Mouse (Mus musculus): ENCODE measurements around the gene Il1rl2. TPM values are rescaled to one million over a fixed set of nuclear protein-coding genes. Genes with fewer than 3 reads are reported as not detected.

Il1rl2 gene
- polyA plus RNA-seq, 1 experiment from 2014 or later, result 0.99 TPM

DNA sequence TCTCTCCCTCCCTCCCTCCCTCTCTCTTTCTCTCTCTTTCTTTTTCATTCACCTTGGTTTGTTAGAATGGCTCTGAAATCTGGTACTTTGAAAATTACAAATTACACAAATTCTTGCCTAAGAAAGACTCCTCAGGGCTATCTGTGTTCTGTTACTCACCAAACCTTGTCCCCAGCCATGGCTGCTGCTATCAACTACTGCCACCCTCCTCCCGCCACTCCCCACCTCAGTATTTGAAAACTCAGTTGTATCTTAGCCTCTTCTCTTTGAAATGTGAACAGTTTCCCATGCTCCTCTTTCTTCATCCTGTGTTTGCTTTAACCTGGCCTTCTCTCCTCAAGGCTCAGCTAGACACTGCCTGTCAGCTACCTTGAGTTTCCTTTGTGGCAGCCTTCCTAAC, 5.1 kb downstream of the Il1rl2 start:
- no peak for DNase-seq (ENCODE audit: low spot score)
- Histone ChIP-seq H3K9ac (ENCODE audit: low read length) (no peak overlapping the region), H3K9me3 (ENCODE audit: control insufficient read depth, low read length) (no peaks in the 10 kb centered on the region), H3K36me3 (ENCODE audit: control insufficient read depth, insufficient read depth, low read length) (no peaks in the 10 kb centered on the region), H3K27ac (ENCODE audit: low read depth, low read length) (no peak overlapping the region), H3K4me1 (replicated peaks; ENCODE audit: control insufficient read depth, insufficient read depth, low read length) (no peaks in the 10 kb centered on the region), H3K4me3 (ENCODE audit: low read depth, low read length) (no peak overlapping the region), H3K4me2 (ENCODE audit: low read depth, low read length, severe bottlenecking) (no peak overlapping the region), H3K27me3 (ENCODE audit: control insufficient read depth, insufficient read depth, low read length) (peaks cover 18% of the 10 kb centered on the region)
- ATAC-seq (replicated peaks; ENCODE audit: low FRiP score), result no peak
- WGBS, result 79% methylated on average over 1 of the region's 1 CpGs

DNA sequence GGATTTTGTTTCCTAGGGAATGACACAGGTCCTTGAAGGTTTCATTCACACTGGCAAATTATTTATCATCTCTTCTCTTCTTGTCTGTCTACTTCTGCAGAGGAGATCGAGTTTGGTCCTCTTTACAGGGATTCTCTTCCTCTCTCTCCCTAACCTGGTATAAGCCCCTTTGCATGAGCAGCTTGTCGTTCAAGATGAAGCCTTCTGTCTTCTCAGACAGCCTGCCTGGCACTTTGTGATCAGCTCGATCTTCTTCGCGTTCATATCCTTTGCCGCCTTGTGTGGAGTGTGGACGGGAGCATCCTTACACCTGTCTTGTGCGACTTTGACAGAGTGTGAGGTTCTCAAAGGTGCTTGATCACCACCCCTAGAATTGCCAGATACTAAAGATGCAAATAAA, 5.8 kb downstream of the Il1rl2 start:
- H3K27ac ChIP-seq (ENCODE audit: low read depth, low read length), result no peak overlapping the region
- no peak overlapping the region for H3K4me2 ChIP-seq (ENCODE audit: low read depth, low read length, severe bottlenecking)
- no peak overlapping the region for H3K4me3 ChIP-seq (ENCODE audit: low read depth, low read length)
- H3K9ac ChIP-seq (ENCODE audit: low read length), result no peak overlapping the region
- H3K4me1 ChIP-seq (replicated peaks; ENCODE audit: control insufficient read depth, insufficient read depth, low read length), result no peaks in the 10 kb centered on the region
- DNase-seq (ENCODE audit: low spot score) (no peak), ATAC-seq (replicated peaks; ENCODE audit: low FRiP score) (no peak)
- no peaks in the 10 kb centered on the region for H3K9me3 ChIP-seq (ENCODE audit: control insufficient read depth, low read length)
- WGBS, result 85% methylated on average over 8 of the region's 8 CpGs
- H3K36me3 ChIP-seq (ENCODE audit: control insufficient read depth, insufficient read depth, low read length), result no peaks in the 10 kb centered on the region
- H3K27me3 ChIP-seq (ENCODE audit: control insufficient read depth, insufficient read depth, low read length), result peaks cover 14% of the 10 kb centered on the region

GRCm38 (mm10) chr1:40339346-40339745, 14.9 kb downstream of the Il1rl2 start:
- Histone ChIP-seq H3K36me3 (ENCODE audit: control insufficient read depth, insufficient read depth, low read length) (no peaks in the 10 kb centered on the region), H3K9me3 (ENCODE audit: control insufficient read depth, low read length) (no peaks in the 10 kb centered on the region), H3K4me2 (ENCODE audit: low read depth, low read length, severe bottlenecking) (no peak overlapping the region), H3K27me3 (ENCODE audit: control insufficient read depth, insufficient read depth, low read length) (no peaks in the 10 kb centered on the region), H3K4me1 (replicated peaks; ENCODE audit: control insufficient read depth, insufficient read depth, low read length) (no peaks in the 10 kb centered on the region), H3K9ac (ENCODE audit: low read length) (no peak overlapping the region), H3K27ac (ENCODE audit: low read depth, low read length) (no peak overlapping the region), H3K4me3 (ENCODE audit: low read depth, low read length) (no peak overlapping the region)
- DNase-seq (ENCODE audit: low spot score) (no peak), ATAC-seq (replicated peaks; ENCODE audit: low FRiP score) (no peak)
- 82% methylated on average over 1 of the region's 1 CpGs for WGBS

DNA sequence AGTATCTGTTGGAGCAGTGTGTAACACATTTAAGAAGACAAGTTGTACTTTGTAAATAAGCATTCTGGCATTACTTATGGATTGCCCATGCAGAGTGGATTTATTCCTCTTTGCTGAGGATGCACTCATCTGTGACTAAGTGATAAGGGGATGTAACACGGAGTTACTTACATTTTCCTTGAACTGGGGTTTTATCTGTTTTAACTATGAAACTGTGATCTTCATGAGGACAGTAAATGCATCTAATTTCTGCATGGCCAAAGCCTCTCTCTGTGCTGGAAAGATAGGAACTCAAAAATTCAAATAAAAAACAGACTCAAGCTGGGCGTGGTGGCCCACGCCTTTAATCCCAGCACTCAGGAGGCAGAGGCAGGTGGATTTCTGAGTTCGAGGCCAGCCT, 15.7 kb downstream of the Il1rl2 start:
- no peak overlapping the region for H3K9ac ChIP-seq (ENCODE audit: low read length)
- H3K4me3 ChIP-seq (ENCODE audit: low read depth, low read length), result no peak overlapping the region
- H3K27me3 ChIP-seq (ENCODE audit: control insufficient read depth, insufficient read depth, low read length), result no peaks in the 10 kb centered on the region
- DNase-seq (ENCODE audit: low spot score) (no peak), ATAC-seq (replicated peaks; ENCODE audit: low FRiP score) (no peak)
- no peaks in the 10 kb centered on the region for H3K36me3 ChIP-seq (ENCODE audit: control insufficient read depth, insufficient read depth, low read length)
- H3K4me2 ChIP-seq (ENCODE audit: low read depth, low read length, severe bottlenecking), result no peak overlapping the region
- 87% methylated on average over 4 of the region's 4 CpGs for WGBS
- no peak overlapping the region for H3K27ac ChIP-seq (ENCODE audit: low read depth, low read length)
- H3K9me3 ChIP-seq (ENCODE audit: control insufficient read depth, low read length), result no peaks in the 10 kb centered on the region
- H3K4me1 ChIP-seq (replicated peaks; ENCODE audit: control insufficient read depth, insufficient read depth, low read length), result no peaks in the 10 kb centered on the region

GRCm38 (mm10) chr1:40352158-40352903, 27.9 kb downstream of the Il1rl2 start:
- Histone ChIP-seq H3K27ac (ENCODE audit: low read depth, low read length) (no peak overlapping the region), H3K4me3 (ENCODE audit: low read depth, low read length) (no peak overlapping the region), H3K4me2 (ENCODE audit: low read depth, low read length, severe bottlenecking) (no peak overlapping the region), H3K9ac (ENCODE audit: low read length) (no peak overlapping the region), H3K9me3 (ENCODE audit: control insufficient read depth, low read length) (no peaks in the 10 kb centered on the region), H3K27me3 (ENCODE audit: control insufficient read depth, insufficient read depth, low read length) (no peaks in the 10 kb centered on the region), H3K36me3 (ENCODE audit: control insufficient read depth, insufficient read depth, low read length) (no peaks in the 10 kb centered on the region), H3K4me1 (replicated peaks; ENCODE audit: control insufficient read depth, insufficient read depth, low read length) (no peaks in the 10 kb centered on the region)
- ATAC-seq (replicated peaks; ENCODE audit: low FRiP score) (no peak), DNase-seq (ENCODE audit: low spot score) (no peak)
- WGBS, result 80% methylated on average over 4 of the region's 4 CpGs

GRCm38 (mm10) chr1:40352904-40353286, 28.5 kb downstream of the Il1rl2 start:
- no peaks in the 10 kb centered on the region for H3K9me3 ChIP-seq (ENCODE audit: control insufficient read depth, low read length)
- H3K27me3 ChIP-seq (ENCODE audit: control insufficient read depth, insufficient read depth, low read length), result no peaks in the 10 kb centered on the region
- H3K36me3 ChIP-seq (ENCODE audit: control insufficient read depth, insufficient read depth, low read length), result no peaks in the 10 kb centered on the region
- no peak overlapping the region for H3K4me3 ChIP-seq (ENCODE audit: low read depth, low read length)
- DNase-seq (ENCODE audit: low spot score) (no peak), ATAC-seq (replicated peaks; ENCODE audit: low FRiP score) (no peak)
- no peak overlapping the region for H3K9ac ChIP-seq (ENCODE audit: low read length)
- 69% methylated on average over 2 of the region's 2 CpGs for WGBS
- no peak overlapping the region for H3K4me2 ChIP-seq (ENCODE audit: low read depth, low read length, severe bottlenecking)
- H3K27ac ChIP-seq (ENCODE audit: low read depth, low read length), result no peak overlapping the region
- no peaks in the 10 kb centered on the region for H3K4me1 ChIP-seq (replicated peaks; ENCODE audit: control insufficient read depth, insufficient read depth, low read length)

DNA sequence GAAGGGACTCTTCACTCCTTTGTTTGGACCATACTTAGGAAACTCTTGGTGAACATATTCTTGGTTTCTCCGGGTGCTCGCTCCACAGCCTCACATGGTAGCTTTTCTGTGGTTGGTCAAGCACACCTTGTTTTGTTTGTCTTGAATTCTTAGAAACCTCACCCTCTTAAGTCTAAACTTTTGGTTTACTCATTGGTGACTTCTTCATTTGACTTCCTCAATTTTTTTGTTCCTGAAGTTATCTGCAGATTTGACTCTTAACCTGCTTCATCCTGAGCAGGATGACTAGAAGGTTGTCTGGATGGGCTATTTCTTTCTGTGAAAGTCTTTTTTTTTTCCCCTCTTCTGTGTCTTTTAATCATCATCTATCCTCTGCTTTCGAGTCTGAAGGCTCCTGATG, 30.3 kb downstream of the Il1rl2 start:
- H3K9me3 ChIP-seq (ENCODE audit: control insufficient read depth, low read length), result no peaks in the 10 kb centered on the region
- 85% methylated on average over 3 of the region's 3 CpGs for WGBS

DNA sequence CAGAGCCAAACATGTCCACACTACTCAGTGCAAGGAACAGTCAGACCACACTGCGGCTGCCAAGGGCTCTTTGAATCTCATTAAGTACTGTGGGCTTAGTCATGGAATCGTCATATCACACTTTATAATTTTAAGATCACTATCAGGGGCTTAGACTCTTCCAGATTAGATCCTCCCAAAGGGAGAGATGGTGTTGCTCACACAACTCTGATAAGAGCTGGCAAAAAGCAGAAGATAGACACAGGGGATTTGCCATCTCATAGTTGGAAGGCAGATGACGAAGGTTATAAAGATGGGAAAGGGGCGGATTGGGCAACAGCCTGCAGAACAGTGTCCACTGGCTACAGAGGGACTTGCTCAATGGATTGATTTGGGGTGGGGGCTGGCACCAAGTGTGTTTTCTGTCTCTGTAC, 31.0 kb downstream of the Il1rl2 start:
- DNase-seq (ENCODE audit: low spot score) (no peak), ATAC-seq (replicated peaks; ENCODE audit: low FRiP score) (no peak)
- no peaks in the 10 kb centered on the region; the same call in 1 of the 2 replicates for H3K4me1 ChIP-seq (replicated peaks; ENCODE audit: control insufficient read depth, insufficient read depth, low read length)
- H3K36me3 ChIP-seq (ENCODE audit: control insufficient read depth, insufficient read depth, low read length), result no peaks in the 10 kb centered on the region
- H3K9me3 ChIP-seq (ENCODE audit: control insufficient read depth, low read length), result no peaks in the 10 kb centered on the region
- H3K27ac ChIP-seq (ENCODE audit: low read depth, low read length), result no peak overlapping the region
- no peak overlapping the region for H3K9ac ChIP-seq (ENCODE audit: low read length)
- no peak overlapping the region for H3K4me3 ChIP-seq (ENCODE audit: low read depth, low read length)
- no peak overlapping the region for H3K4me2 ChIP-seq (ENCODE audit: low read depth, low read length, severe bottlenecking)
- 90% methylated on average over 4 of the region's 4 CpGs for WGBS
- H3K27me3 ChIP-seq (ENCODE audit: control insufficient read depth, insufficient read depth, low read length), result no peaks in the 10 kb centered on the region

More for the DNA sequence above, 30.3 kb downstream of the Il1rl2 start:
- Histone ChIP-seq H3K27me3 (ENCODE audit: control insufficient read depth, insufficient read depth, low read length) (no peaks in the 10 kb centered on the region), H3K27ac (ENCODE audit: low read depth, low read length) (no peak overlapping the region), H3K4me3 (ENCODE audit: low read depth, low read length) (no peak overlapping the region), H3K36me3 (ENCODE audit: control insufficient read depth, insufficient read depth, low read length) (no peaks in the 10 kb centered on the region), H3K4me1 (replicated peaks; ENCODE audit: control insufficient read depth, insufficient read depth, low read length) (no peaks in the 10 kb centered on the region), H3K9ac (ENCODE audit: low read length) (no peak overlapping the region), H3K4me2 (ENCODE audit: low read depth, low read length, severe bottlenecking) (no peak overlapping the region)
- DNase-seq (ENCODE audit: low spot score) (no peak), ATAC-seq (replicated peaks; ENCODE audit: low FRiP score) (no peak)

GRCm38 (mm10) chr1:40355904-40356521, 31.6 kb downstream of the Il1rl2 start:
- Histone ChIP-seq H3K27me3 (ENCODE audit: control insufficient read depth, insufficient read depth, low read length) (no peaks in the 10 kb centered on the region), H3K4me1 (replicated peaks; ENCODE audit: control insufficient read depth, insufficient read depth, low read length) (no peaks in the 10 kb centered on the region; the same call in 1 of the 2 replicates), H3K9ac (ENCODE audit: low read length) (no peak overlapping the region), H3K9me3 (ENCODE audit: control insufficient read depth, low read length) (no peaks in the 10 kb centered on the region), H3K27ac (ENCODE audit: low read depth, low read length) (no peak overlapping the region), H3K4me3 (ENCODE audit: low read depth, low read length) (no peak overlapping the region), H3K4me2 (ENCODE audit: low read depth, low read length, severe bottlenecking) (no peak overlapping the region), H3K36me3 (ENCODE audit: control insufficient read depth, insufficient read depth, low read length) (no peaks in the 10 kb centered on the region)
- DNase-seq (ENCODE audit: low spot score) (no peak), ATAC-seq (replicated peaks; ENCODE audit: low FRiP score) (no peak)
- WGBS, result 87% methylated on average over 10 of the region's 10 CpGs

All from forebrain, embryonic 11.5 days (tissue).